Mouse (Mus musculus) thymus, postnatal 10 days (tissue): Measurements from ENCODE around the gene Arl6ip4.
A peak's percentile ranks its signal among the peaks of the same experiment; 100 is the strongest.

Source experiments
- DNase-seq, 2 experiments: peaks; one replicate each; pipeline ENCODE4 v3.0.0; 2021; ENCODE audit warnings: low spot score in 2 of 2

Arl6ip4 gene

DNA sequence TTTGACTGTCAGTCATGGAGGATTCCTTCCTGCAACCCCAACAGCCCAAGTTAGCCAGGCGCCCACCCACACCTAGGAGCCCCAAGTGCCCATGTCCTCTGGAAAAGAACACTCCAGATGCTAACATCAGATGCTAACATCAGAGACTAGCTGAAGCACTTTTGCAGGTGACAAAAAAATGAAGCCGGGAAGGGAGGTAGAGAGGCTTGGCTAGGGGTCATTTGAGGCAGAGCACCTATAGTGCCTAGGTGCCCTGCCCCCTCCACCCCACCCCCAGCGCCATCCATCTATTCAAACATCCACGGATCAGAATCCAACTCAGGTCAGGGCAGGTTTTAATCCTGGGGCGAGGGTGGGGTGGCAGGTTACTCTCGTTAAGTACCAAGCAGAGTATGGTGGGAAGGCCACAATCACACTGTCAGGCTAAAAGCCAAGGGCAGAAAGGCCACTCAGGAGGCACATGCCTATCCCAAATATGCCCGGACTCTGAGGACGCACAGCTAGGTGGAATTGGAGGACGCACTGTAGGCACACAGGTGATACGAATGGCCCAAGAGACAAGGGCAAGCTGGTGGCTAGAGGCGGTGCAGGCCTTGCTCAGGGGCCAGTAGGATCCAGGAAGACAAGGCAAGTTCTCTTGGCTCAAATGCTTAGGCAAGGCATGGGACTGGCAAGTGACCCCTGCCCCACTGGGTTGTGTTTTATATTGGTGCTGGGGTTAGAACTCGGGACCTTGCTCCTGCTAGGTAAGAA is 21.9 kb upstream of the Arl6ip4 start:
- DNase-seq: no peak

DNA sequence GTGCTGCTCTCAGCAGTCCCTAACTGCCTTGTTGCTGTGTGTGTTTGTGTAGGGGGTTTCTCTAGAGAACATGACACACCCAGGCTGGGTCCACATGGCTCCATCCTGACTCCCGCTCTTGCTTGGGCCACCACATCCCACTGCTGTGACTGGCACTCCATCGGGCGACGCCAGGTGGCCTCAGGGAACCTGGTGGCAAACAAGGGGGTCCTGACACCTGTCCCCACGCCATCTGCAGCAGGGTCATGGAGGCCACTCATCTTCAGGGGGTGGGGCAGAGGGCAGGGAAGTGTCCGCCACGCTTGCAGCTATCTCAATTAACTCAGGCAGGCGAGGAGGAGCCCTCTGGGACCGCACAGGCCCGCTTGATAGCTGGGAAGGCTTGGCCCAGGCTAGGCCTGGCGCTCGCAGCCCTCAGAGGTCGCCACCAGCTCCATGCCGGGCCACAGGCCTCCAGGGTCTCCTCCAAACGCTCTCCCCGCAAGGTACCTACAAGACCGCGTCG is 20.8 kb upstream of the Arl6ip4 start:
- DNase-seq: no peak

DNA sequence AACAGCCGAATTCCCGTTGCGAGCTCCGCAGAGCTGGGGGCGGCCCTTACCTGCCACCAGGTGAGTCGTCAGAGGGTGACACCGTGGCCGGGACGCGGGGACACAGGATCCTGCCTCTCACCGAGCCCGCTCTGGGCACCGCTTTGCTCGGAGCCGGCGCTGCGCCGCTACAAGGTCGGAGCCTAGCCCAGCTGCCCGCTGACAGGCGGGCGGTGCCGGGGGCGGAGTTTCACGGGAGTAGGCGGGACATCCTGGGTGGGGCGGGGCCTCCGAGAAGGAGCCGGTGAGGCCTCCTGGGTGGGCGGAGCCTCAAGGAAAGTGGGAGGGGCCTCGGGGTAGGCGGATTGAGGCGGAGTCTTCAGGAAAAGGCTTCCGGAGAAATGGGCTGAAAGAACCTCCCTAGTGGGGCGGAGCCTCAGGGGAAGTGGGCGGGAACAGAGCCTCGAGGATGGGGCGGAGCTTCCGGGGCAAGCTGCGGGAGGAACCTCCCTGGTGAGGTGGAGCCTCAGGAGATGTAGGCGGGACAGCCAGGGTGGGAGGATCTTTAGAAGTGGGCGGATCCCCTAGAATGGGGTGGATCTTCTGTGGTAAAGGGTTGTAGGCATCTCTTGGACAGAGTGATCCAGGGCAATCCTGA is 20.2 kb upstream of the Arl6ip4 start, which contains the start of gene Abcb9:
Gene Abcb9, minus strand, starts transcription at position 203 of the 637 bp plus-strand sequence.
- DNase-seq: peak; percentile 90 to 93

GRCm38 (mm10) chr5:124098923-124099322 is 17.0 kb upstream of the Arl6ip4 start:
- no peak for DNase-seq

DNA sequence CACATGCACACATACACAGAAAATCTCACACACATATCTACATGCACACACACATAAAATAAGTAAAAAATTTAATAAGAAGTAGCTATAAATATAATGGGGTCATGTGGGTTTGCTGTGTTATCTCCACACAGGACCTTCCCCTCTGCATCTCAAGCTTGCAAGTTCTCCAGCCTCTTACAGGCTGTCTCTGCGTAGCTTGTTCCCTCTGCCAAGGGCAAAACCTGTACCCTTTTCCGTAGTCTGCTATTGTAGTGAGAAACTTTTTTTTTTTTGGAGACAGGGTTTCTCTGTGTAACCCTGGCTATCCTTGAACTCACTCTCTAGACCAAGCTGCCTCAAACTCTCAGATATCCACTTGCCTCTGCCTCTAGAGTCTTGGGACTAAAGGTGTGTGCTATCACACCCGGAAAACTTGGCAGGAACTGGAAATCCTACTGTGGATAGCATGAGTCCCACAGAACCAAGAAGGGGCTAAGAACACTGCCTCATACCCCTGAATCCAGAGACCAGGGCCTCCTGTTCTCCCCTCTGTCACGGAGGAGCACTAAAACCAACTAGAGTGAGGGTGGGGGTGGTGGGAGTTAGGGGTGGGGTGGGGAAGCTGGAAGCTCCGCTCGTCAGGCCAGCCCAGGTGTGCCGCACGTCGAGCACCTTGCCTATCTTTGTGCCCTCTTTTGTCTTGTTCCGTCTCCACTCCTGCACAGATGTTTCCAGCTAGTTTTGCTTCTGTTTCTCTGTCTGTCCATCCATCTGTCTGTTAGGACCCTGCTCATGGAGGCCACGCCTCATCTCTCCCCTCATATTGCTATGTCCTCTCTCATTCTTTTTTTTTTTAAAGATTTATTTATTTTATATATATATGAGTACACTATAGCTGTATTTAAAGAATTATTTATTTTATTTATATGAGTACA is 15.5 kb upstream of the Arl6ip4 start:
- no peak for DNase-seq

GRCm38 (mm10) chr5:124102326-124102725 is 13.6 kb upstream of the Arl6ip4 start:
- no peak for DNase-seq

DNA sequence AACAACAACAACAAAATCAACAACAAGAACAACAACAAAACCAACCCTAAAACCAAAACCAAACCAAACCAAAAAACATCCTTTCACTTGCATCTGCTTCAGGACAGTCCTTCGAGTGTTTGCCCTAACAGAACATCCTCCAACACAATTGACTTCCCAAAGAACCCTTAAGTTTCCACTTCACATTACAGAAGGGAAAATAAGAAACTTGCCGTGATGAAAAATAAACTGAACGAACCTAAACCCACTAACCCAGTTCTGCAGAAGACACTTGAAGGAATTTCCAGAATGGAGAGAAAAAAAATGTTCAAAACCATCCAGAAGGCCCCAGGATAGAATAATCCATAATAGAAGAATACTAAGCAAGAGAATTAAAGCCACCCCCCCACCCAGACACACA is 12.9 kb upstream of the Arl6ip4 start:
- no peak for DNase-seq

GRCm38 (mm10) chr5:124103552-124103951 is 12.3 kb upstream of the Arl6ip4 start:
- DNase-seq: no peak

DNA sequence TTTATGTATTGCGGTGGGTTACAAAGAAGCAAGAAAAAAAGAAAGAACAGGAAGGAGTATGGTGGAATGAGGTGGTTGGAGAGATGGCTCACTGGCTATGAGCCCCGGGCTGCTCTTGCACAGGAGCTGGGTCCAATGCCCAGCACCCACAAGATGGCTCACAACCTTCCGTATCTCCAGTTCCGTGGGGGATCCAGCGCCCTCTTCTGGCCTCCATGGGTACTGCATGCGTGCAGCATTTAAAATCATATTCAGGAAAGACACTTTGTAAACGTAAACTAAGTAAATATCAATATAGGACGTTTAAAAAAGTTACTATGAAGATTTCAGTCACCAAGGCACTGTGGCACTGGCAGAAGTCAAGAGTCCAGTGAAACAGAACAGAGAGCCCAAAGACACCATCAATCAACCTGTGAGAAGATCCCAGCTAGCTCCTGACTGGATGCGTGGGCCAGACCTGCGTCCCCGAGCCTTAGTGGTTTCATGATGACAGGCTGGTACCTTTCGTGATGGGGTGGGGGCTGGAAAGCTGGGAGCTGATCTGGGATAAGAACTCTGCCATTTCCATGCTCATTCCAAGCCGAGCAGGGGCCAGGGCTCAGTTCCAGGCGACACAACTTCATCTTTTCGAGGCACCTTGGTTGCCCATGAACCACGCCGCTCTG is 4.7 kb upstream of the Arl6ip4 start:
- DNase-seq: peak in 1 of 2 experiments; percentile 61

DNA sequence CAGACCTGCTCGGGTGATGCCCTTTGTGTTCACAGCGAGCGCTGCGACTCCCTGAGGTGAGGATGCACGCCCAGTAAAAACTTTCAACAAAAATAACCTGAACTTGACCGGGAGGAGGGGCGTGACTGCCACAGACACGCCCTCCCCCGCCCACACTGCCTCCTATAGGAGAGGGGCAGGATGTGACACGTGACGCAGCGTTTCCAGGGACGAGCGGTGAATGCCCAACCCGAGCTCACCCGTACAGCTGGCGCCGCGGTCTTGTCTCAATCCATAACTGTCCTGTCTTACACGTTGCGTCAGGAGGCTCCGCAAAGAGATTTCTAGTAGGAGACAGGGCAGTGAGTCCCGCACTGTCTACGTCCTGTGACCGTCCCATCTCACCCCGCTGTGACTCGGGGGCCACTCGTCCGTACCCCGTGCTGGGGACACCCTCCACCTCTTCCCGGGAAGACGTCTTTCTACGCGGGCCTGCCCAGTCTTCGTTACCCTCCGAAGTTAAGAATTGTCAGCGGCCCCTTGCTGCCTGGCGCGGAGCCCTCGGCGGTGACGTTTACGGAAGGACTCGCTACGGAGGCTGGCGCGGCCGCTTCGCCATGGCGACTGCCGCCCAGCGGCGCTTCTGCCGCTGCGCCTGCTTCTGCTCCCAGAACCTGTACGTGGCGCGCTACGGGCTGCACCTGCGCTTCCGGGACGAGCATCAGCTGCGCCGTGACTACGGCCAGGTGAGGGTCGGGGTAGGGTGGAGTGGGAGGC is 4.0 kb upstream of the Arl6ip4 start, which contains the start of gene Ogfod2:
Gene Ogfod2, plus strand, starts transcription at position 556 of the 756 bp plus-strand sequence.
- peak; percentile 93 to 95 for DNase-seq

GRCm38 (mm10) chr5:124112531-124112930 is 3.4 kb upstream of the Arl6ip4 start:
- no peak for DNase-seq

DNA sequence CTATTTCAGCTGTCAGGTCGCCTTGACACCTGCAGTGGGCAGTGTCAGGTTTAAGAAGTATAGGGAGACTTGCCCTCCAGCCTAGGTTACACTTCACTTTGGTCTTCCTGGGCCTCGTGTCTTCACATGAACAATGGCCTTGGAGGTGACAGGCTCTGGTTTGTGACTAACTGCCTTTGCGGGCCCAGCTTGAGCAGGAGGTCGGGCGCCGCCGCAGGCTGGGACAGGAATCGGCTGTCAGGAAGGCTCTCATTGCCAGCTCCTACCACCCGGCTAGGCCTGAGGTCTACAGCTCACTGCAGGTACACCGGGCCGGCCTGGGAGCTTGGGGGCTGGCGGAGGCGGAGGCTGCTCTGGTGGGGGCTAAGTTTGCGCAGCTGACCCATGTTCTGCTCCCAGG is 2.9 kb upstream of the Arl6ip4 start:
- DNase-seq: peak; percentile 72

DNA sequence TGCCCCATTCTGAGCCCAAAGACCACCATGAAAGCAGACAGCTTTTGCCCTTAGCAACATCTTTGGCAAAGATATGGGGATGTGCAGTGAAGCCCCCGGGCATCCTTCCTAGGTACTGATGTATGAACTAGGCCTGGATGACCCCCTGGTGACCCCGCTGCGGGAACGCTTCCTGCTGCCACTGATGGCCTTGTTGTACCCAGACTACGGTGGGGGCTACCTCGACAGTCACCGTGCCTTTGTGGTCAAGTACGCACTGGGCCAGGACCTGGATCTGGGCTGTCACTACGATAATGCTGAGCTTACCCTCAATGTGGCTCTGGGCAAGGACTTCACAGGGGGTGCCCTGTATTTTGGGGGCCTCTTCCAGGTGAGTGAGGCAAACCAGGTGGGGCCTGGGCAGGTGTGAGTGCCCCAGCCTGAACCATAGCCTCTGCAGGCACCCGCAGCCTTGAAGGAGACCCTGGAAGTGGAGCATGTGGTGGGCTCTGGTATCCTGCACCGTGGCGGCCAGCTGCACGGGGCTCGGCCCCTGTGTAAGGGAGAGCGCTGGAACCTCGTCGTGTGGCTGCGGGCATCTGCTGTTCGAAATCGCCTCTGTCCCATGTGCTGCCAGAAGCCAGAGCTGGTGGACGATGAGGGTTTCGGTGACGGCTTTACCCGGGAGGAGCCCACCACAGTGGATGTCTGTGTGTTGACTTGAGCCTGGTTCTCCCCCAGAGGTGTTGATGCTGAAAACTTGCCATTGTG is 1.4 kb upstream of the Arl6ip4 start:
- DNase-seq: no peak

- no peak for DNase-seq
Measured at GRCm38 (mm10) chr5:124115531-124115930, 358 bp upstream of the Arl6ip4 start.

DNA sequence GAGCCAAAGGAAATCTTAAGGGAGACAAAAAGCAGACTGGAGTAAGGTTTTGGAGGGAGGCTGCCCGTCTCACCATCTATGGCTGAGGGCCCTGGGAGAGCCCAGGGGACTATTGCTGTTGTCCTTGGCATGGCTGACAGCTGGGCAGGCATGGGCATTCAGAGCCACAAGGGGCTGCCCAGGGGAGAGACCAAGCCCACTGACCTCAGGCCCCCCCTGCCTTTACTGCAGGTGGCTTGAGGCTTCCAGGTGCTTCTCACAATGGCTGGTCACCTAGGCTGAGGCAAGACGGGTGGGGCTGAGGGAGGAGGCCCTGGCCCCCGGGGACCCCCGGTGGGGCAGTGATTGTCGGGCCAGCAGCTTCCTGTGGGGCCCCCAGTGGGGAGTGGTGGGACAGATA is 3.3 kb downstream of the Arl6ip4 start:
- DNase-seq: no peak

DNA sequence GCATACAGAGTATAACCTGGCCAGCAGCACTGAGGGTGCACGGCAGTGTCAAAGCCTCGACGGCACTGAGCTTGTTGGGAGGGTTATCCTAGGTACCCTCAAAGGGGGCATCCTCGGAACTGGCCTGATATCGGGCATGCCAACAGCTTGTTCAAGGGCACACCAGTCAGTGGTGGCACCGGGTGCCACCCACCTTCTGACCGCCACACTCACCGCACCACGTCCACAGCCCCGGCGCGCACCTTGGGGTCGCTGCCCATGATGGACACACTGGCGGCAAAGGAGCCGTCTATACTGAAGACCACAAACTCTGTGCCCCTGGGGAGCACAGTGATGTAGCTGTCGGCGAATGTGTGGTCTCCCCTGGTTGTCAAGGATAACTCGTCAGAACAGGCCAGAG is 6.5 kb downstream of the Arl6ip4 start:
- no peak for DNase-seq

DNA sequence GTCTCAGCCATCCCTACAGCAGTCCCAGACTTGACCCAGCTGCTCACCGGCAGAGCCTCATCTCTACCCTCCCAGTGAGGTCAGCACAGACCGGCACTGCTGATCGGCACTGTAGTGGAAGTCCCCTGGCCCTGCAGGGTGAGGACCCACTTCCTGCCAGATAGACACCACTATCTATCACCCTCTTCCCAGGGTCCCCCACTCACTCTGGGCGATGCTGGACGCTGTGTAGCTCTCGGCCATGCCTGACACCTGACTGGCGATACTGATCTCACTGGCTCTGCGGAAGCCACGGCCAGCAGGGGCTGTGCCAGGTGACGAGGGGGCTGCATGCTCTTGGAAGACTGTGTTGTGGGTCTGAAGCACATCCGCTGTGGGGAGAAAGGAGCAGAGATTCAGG is 9.2 kb downstream of the Arl6ip4 start:
- no peak for DNase-seq

DNA sequence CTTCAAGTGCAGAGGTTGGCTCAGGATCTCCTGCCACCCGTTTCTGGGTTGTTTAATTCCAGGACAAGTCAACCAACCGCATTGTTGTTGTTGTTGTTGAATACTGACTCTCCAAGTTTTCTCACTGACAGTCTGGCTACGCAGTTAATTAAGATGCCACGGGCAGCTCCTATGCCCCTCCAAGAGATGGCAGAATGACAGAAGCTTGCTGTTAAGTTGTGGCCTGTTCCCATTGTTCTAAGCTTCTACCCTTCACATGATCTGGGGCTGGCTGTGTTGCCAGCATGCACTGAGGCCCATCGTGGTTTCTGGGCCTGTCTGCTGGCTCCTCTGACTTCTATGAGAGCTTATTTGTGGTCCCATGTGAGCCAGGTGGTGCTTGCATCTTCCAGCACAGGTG is 18.4 kb downstream of the Arl6ip4 start:
- no peak for DNase-seq

GRCm38 (mm10) chr5:124138066-124138465 is 22.2 kb downstream of the Arl6ip4 start:
- no peak for DNase-seq

DNA sequence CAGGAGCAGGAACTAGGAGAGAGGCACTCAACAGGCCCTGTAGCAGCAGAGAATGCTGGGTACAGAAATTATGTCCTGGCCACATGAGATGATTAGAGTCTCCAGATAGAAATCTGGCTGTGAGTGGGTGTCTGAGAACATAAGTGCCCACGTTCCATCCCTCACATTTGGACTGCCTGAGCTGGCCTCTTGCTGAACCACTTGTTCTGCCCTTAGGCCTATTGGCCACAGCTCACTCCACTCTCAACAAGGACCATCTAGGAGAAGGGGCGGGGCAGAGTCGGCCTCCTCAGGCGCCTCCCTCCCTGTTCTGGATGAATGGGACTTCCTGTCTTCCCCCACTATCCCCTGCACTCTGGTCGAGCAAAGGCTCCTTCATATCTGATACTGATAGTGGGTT is 33.1 kb downstream of the Arl6ip4 start:
- DNase-seq: no peak
